Mouse (Mus musculus): ENCODE measurements around the gene Wipf2.

- TF ChIP-seq CTCF (IDR thresholded peaks at IDR 0.05; ENCODE audit: insufficient read depth, low read length) (no peak), POLR2A (IDR thresholded peaks at IDR 0.05; ENCODE audit: borderline replicate concordance, extremely low read depth, low read depth, low read length) (peak; percentile 97)
Observed at GRCm38 (mm10) chr11:98936170-98936569, 72.7 kb downstream of the Wipf2 start.
